Mouse (Mus musculus) c-Kit-positive CD71-positive TER-119-positive erythroid progenitor cells, embryonic 14.5 days (primary cell): ENCODE results near the gene Gatb.

Source experiments
- DNase-seq: peaks from one replicate; pipeline ENCODE4 v3.0.0-alpha.2; 2013; ENCODE audit warnings: low spot score

Gatb gene

DNA sequence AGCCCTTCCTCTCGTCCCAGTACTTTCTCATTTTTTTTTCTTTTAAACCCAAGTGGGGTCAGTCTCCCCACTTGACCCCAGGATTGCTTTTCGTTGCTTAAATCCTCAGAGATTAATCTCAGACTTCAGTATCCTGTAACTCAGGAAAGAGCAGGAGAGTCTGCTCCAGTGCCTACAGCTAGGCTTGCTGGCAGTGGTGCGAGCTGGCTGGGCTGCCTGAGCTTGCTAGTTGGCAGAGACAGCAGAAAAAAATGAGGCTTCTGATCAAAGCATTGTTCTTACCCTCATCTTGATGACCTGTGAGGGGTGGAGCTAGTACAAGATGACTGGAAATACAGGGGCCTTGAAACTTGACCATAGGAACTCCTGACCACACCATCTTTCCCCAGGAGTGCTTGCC is 20.5 kb downstream of the Gatb start:
- no peak for DNase-seq

DNA sequence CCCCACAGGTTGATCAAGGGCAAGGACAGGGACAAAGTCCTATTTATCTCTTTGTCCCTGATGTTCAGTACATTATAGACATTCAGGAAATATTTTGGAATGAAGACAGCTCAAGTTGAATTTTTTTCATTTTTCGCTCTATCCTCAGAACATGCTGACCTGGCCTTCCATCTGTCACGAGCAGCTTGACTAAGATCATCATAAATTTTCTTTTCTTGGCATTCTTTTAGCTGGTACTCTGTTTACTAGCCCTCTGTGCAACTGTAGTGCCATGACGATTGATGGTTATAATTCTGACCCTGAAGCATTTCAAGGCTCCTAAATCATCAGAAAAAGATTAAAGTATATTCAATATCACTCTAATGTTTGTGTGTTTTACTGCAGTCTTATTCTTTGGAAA is 25.6 kb downstream of the Gatb start:
- no peak for DNase-seq

DNA sequence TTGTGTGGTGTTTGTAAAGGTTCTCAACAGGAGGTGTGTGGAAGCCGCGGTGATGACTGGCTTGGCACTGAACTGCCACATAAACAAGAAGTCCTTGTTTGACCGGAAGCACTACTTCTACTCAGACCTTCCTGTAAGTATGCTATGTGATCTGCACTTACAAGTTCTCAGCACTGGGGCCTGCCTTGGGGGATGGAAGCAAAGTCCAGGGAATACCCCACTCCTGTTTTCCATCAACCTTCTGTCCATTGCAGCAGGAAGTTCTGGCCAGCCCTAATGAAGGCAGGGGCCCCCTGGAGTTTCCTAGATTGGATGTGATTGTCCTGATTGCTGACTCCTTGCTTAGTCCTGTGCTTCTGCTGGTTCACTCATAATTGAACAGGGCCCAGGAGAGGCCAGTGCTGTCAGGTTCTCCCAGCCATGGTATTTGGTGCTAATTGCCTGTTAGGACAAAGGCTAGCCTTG is 28.0 kb downstream of the Gatb start:
- no peak for DNase-seq

DNA sequence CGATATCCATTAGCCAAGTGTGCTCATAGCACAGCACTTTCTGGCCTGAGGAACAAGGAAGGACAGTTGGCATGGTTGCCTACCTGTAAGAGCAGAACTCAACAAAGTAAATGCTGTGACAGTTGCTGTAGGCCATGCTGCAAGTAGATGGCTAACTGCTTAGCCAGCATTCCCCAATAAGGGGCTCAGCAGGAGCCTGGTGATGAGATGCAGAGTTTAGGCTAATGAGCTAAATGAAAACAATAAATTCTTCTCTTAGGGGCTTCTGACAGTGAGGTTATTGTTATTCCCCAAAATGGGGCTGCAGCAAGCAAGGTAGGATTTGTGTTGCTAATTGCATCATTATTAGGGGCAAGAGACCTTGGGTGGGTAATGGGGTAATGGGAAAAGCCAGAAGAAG is 29.9 kb downstream of the Gatb start:
- no peak for DNase-seq

DNA sequence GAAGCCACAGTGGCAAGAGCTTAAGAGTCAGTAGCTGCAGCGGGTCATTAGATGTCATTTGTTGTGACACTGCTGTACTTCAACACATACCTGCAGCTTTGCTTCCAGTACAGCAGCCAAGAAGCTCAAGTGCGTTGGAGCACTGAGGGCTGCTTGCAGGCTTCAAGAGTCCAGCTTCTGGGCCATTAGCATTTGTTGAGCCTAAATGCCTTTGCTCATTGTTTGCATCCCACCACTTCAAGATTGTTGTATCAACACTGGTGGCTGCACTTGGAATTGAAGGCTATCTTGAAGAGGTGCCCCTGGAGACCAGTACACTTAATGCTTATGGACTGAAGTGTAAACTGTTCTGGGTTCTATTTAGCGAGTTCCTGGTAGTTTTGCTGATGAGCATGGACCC is 33.0 kb downstream of the Gatb start:
- DNase-seq: no peak

DNA sequence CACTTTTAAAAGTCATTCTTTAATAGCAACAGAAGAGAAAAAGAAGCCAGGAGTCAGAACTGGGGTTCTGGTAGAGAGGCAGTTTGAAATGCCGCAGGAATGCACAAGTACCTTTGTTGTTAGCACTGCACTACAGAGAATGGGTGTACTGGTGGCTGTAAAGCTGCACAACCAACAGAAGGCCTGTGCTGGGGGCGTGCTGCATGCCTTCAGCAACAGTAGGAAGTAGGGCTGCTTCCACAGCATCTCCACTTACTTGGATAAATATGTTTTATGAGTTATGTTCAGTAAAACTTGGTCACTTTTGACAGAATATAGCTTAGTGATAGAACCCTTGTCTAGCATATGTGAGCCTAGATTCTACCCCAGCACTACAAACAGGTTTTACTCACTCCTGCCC is 33.8 kb downstream of the Gatb start:
- no peak for DNase-seq

DNA sequence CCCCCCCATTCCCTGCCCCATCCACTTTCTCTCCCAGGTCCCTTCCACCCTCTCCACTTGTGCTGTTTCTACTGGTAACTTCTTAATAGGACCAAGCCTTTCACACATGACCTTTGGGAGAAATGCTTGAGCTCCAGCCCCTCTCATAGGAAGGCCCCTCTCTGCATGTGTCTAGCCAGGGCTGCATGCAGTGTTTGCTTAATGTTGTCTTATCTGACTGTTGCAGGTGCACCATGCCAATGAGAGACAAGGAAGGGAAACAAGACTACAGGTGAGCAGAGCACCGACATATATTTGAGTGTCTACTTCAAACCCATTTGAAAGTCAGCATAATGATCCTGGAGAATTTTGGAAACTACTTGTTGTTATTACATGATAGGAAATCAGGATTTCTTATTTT is 42.5 kb downstream of the Gatb start:
- no peak for DNase-seq

DNA sequence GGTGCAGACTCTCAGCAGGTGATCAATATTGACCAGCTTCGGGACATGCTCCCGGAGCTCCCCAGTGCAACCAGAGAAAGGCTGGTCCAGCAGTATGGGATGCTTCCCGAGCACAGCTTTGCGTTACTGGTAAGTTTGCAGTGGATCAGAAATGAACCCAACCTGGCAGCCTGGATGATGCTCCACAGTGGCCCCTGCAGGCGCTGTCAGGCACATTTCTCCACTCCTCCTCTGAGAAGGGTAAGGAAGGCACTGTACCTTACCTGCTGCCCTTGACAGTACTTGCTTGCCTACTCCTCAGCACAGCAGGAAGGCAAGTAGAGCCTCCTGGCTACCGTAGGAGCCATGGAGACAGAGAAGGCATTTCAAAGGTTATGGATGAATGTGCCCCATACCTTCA is 45.0 kb downstream of the Gatb start:
- no peak for DNase-seq

DNA sequence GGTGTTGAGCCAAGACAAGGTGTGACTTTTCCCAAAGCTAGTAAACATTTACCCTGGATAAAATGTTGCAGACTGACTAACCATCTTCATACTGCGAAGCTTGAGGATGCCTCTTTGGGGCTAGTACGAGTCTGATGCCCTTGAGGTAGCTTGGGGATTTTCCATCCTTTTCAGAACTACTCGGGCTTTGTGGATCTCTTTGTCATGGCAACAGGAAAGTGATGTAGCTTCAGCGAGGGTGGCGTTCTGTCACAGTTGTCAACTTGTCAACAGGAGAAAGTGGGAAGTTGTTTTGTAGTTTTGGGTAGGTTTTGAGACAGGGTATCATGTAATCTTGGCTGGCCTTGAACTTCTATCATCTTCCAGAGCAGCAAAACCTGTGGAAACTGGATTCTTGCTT is 45.4 kb downstream of the Gatb start:
- DNase-seq: no peak

DNA sequence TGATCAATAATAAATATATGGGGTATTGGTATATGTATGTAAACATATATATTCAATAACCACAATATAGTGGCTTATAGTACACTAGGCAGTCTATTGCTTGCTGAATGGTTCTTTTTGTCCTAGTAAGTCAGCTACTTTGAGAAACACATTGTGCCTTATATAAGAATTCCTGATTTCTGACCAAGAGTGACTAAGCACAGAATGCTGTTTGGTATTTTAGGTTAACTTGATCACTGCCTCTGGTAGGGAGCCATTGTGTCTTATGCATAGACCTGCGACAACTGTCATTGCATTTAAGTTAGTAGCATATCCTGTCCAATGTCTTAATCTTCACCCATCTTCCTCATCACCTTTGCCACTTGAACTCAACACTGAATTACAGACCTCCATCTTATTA is 45.8 kb downstream of the Gatb start:
- no peak for DNase-seq

DNA sequence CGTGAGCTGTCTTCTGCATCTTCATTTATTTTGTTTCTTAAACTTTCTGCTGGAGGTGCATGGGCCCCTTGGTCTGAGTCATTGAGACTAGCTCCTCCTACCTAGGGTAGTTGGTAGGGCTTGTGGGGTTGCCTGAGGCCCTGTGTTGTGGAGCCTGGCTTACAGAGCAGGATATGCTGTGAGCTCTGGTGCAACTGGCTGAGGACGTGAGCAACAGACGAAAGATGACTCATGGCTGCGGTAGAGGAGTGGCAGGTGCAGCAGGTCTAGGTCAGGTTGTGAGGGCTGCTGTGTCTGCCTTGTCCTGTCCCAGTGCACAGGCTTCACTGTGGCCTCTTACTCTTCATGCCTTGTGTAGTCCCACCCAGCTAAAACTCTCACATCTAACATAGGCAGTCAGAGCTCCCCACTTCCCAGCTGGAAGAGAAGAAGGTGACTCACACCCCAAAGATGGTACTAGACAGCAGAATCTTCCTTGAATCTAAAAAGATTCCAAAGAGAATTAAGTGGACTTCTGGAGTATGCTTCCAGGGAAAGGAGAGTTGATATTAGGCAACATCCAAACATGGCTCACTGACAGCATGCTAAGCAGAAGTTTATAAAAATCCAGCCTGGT is 56.1 kb downstream of the Gatb start:
- no peak for DNase-seq

DNA sequence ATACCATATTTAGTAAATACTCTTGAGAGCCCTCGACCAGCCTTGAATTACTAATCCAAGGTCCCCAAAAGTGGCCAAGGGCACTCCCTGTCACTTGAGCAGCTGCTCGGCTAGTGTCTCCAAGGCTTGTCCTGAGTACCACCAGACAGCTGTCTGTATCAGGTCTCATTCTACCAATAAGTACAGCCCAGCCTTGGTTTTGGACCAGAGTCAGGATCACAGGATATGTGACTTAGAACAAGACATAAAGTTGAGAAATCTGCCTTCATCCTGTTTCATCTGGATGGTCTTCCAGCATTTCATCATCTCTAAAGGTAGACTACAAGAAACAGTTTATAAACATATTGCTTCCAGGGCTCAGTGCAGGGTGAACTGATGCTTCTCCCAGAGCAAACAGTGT is 59.8 kb downstream of the Gatb start:
- no peak for DNase-seq

DNA sequence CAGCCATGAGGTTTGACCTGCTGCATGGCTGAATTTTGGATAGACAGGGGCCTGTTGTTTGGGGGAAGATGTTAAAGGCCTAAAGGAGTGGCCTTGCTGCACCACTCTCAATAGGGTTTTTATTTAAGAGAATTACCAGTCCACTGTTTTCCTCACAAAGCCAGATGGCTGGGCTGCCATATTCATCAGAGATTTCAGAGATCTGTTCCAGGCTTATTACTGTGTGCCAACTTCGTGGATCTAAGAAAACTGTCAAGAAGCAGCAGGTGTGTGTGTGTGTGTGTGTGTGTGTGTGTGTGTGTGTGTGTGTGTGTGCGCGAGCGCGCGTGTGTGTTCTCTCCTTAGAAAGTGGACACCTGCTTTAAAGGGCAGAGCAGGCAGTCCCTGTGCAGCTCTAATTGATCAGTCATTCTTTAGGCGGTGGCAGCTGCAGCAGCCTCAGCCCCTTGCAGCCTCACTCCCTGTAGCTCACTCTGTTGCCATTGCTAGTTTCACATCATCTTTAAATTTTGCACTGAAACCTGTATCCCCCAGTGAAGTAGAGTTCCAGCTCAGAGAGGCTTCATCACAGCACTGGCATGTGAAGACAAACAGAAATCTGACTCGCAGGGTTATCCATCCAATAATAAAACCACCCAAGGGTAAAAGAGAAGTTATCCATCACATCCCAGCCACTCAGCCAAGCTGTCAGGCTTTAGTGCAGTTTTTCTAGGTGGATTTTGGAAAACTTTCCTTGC is 60.6 kb downstream of the Gatb start:
- no peak for DNase-seq

DNA sequence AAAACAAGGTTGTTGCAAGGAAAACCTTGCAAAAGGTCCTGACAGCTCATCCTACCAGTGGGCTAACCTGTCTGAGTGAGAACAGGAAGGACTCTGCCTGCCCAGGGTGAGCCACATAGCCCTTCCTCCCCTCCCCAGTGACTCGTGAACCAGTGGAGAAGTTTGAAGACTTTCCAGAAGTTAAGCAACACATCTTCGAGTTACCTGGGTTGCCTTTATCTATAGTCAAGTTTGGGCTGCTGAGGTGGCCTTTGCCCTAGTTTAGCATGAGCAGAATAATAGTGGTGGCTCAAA is 61.2 kb downstream of the Gatb start:
- no peak for DNase-seq

DNA sequence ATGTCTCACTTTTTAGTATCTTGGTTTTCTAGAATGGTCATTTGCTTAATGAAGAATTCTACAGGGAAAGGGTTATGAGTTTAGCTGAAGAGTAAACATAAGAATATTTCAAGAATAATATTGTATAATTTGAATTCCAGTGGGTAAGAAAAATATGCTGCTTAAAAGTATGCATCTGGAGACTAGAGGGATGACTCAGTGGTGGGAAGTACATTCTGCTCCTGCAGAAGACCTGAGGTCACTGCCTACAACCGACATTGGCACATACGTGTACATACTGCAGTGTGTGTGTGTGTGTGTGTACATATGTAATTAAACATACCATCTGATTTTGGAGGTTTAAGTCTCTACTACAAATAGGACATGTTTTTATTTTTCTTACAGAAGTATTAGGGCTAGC is 61.7 kb downstream of the Gatb start:
- no peak for DNase-seq

DNA sequence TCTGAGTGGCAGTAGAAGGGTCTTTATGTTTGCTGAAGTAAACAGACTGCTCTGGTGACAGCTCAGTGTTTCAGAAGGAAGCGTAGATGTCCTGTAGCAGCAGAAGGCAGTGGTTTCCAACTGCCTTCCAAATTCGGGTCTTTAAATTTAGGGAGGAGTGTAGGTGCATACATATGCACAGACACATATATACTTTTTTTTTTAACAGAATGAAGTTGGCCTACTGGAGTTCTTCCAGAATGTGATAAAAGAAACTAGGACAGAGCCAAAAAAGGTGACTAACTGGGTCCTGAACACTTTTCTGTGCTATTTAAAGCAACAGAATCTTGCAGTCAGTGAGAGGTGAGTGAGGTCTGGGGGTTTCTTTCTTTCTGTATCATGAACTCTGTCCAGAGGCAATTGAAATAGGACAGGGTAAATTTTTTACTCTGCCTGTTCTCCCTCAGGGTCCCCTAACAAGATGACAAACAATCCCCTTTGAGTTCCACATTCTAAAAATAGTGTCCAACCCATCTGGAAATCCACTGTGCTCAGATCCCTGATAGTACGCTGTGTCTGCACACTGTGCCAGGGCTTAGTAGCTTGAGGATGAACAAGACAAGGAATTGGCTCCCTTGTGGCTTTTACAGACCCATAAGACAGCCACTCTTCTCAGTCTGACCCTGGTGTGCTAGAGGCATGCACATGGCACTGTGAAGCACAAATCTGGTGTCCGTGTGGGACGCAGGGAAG is 63.0 kb downstream of the Gatb start:
- DNase-seq: no peak

DNA sequence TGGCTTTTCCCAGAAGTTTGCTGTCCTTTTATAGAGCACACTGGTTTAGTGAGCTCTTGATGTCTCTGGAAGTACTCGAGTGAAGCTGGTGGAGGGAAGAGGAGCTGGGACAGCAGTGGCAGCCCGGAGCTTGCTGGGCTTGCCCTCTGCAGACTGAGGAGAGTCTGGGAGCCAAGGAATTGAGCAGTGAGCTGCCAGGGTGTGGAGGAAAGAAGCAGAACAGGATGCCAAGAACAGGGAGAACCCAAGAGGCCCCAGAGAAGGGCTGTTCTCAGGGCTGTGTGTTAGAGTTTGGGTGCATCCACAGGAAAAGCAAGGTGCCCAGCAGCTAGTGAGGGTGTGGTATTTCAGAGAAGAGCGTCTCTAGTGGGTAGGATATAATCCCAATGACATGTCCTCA is 67.8 kb downstream of the Gatb start:
- DNase-seq: no peak

DNA sequence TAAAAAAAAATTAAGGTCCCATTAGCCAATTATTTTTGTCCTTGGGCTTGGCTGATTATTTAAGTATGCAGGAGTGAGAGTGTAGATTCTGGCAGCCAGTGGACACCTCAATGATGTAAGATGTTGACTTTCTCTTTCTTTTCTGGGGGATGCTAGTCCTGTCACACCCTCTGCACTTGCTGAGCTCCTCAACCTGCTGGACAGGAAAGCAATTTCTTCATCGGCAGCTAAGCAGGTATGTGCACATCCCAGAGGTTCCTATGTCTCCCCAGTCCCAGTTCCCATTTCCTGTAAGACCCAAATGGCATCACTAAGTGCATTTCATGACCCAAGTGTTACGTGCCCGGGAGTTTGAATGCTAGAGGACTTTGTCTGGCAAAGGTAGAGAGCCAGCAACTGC is 70.9 kb downstream of the Gatb start:
- no peak for DNase-seq

DNA sequence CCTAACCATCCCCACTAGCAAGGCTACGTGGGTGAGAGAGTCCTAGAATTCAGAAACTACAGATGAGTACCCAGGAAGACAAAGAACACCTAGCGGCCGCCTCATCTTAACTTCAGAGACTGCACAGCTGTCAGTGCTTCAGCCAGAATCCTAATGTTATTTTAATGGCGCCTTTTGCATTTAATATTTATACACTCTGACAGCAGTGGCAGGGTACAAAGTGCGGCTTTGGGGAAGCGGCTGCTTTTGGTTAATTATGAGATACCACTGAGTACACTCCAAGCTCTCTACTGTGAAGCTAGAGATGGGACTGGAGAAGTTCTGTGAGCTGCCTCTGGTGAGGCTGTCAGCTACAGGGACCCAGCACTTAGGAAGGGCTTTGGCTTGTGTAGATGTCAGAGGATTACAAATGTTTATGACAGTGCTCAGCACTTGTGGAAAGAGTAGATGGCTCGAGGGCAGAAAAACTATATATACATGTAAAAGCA is 71.6 kb downstream of the Gatb start:
- no peak for DNase-seq

DNA sequence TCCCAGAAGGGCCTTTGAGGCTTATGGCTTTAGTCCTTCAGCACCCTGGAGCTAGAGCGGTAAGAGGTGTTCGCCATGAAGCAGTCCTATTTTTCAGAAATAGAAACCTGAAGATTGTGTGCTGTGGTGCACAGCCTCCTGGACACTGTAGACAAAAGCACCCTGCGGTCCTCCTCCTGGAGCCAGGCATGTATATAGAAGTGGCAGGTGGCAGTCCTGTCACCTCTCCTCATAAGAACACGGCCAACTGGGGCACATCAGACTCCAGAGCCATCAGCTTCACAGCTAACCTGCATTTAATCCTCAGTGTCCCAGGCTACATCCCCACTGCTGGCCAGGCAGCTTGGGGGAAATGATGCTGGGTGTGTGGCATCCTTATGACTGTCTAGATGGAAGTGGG is 75.3 kb downstream of the Gatb start:
- DNase-seq: no peak

DNA sequence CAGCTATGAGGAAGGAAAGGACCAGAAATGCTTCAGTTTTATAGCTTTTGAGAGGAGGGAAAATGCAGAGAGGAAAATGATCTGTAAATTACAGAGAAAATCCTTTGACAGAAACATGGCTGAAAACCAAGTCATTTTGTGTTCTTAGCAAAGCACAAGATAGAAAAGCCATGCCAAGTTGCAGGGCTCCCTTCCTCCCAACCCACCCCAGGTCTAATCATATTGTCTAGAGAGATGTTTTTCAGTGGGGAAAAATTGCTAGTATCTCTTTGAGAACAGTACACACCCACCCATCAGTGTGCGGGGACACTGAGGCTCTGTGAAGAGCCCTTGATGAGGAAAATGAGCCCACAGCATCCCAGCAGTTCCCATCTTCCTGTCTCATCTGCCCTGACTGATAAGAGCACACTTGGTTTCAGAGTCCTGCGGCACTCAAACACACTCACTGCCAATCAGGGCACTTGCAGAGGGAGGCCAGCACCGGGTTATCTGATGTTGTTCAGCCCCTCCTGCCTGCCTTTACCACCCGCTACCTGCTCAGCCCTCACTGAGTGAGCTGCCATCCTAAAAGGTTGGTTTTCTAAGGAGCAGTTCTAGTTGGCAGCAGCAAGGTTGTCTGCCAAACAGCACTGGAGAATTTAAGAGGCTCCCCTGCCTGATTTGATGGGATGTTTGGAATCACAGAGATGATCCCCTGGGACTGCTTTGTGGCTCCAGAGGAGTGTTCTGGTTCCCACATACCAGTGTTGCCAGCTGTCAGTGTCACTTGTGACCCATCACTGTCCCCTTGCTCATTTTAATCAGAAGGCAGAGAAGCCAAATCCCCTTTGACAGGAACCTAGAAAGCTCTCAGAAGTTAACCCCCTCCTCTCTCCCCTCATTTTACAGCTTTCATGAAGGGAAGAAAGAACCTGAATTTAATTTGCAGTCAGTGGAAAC is 79.1 kb downstream of the Gatb start:
- DNase-seq: peak; percentile 15

DNA sequence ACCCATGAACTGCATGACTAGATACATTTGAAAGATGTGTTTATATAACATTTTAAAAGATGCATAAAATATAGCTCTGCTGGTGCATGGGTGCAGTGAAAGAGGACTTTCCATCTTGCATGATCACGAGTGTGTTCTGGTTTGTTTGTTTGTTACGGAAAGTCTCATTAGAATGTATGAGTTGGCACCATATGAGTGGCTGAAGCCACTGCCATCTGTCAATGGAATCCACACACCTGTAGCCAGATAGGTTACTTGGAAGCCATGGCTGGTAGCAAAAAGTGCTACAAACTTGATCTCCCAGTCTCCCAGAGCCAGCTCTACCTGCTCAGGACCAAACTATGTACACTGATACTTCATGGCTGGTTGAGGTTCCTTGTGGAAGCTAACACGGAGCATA is 81.6 kb downstream of the Gatb start:
- DNase-seq: no peak
